Mouse (Mus musculus): ENCODE data around the gene Ttc30a2.

The Ttc30a2 gene

DNA sequence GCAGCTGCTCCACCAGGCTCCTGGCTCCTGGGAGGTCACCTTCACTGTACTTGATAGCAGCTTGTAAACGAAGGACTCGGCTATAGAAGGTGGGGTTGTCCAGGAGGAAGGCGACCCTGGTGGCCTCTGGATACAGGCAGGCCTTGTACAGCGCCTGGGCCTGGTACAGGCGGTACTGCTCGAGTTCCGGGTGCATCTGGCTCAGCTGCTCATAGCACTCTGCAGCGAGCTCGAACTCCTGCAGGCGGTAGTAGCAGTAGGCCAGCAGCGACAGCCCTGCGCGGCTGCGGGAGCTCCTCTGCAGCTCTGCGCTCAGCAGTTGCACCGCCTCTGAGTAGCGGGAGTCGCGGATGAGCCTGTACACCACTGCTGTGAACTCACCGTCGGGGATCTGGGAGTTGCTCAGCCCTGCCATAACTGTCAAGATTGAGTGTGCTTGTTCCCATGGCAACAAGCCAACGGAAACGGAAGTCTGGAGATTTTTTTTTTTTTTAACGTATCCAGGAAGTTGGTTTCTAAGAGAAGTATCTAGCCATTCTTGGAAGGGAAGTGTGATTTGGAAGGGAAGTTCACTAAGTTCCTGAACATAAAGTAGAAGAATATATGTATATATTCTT is at the start of gene Ttc30a2:
TSS of gene Ttc30a2 (minus strand) at position 419 of the 617 bp plus-strand sequence.
- peak; percentile 45 for DNase-seq

GRCm38 (mm10) chr2:76016890-76017289 is 38.9 kb upstream of the Ttc30a2 start:
- peak; percentile 70 for DNase-seq

GRCm38 (mm10) chr2:76016136-76016535 is 38.2 kb upstream of the Ttc30a2 start:
- no peak for DNase-seq

GRCm38 (mm10) chr2:76015460-76015859 is 37.5 kb upstream of the Ttc30a2 start:
- DNase-seq, result no peak

- no peak for DNase-seq
Measured at GRCm38 (mm10) chr2:76014659-76015058, 36.7 kb upstream of the Ttc30a2 start.

GRCm38 (mm10) chr2:76006194-76006593 is 28.2 kb upstream of the Ttc30a2 start:
- no peak for DNase-seq

GRCm38 (mm10) chr2:76002899-76003298 is 24.9 kb upstream of the Ttc30a2 start:
- no peak for DNase-seq

DNA sequence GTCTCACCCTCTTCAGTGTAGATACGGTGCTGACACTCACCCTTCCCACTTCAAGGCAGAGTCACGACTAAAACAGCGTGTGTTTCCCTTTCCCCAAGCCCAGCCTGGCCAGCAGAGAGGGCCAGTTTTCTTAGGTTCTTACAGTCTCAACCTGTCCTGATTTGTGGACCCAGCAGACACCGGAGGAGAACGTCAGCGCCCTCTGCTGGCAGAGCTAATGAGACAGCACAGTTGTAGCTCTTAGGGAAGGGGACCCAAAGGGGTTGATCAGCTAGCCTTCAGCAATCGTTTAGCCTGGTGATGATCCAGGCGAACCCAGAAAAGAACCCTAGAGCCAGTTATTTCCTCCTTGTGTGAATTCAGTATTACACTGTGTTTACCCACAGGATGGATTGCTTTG is 23.4 kb upstream of the Ttc30a2 start:
- DNase-seq, result peak; percentile 57

- no peak for DNase-seq
Measured at GRCm38 (mm10) chr2:75999636-76000035, 21.7 kb upstream of the Ttc30a2 start.

- DNase-seq, result peak; percentile 32
Measured at GRCm38 (mm10) chr2:75998692-75999091, 20.7 kb upstream of the Ttc30a2 start.

GRCm38 (mm10) chr2:75997726-75998125 is 19.8 kb upstream of the Ttc30a2 start:
- no peak for DNase-seq

DNA sequence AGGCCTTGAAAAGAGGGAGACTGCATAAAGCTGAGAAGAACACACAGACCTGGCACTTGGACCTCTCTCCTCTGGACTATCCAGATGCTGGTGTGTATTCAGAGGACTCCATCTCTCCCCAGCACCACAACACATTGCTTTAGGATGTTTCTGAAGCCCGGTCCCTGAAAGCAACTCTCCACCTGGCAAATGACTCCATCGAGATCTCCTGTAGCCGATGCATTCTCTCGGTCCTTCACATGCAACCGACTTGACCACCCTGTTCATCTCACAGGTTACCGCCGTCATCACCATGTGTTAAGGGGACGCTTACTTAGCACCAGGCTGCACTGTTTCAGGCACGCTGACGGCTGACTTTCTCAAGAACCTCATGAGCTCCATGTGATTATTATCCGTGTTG is 16.9 kb upstream of the Ttc30a2 start:
- no peak for DNase-seq

DNA sequence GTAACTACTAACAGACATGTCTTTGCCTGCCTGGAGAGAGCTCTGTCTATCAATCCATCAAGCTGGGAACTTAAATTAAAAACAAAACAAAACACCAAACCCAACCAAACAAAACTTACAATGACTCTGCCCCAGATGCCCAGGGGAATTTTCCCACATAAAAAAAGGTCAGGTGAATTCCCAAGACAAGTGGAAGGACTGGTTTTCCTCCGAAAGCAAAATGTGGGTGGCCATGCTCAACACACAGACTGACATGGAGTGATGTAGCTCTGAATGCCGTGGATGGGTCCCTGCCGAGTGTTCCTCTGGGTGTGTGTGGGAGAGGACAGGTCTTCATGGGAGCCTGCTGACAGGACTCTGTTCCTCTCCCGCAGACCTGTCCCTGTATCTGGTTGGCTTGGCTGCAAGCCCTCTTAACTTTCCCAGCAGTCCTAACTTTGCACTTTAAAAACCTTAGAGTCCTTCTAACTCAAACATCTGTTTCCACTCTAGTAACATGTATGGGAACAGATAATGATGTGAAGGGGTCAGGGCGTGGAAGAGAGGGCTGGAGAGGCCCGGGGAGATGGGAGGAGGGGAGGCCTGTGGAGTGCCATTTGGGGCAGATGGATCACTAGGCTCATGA is 13.7 kb upstream of the Ttc30a2 start:
- no peak for DNase-seq

GRCm38 (mm10) chr2:75990885-75991539 is 13.0 kb upstream of the Ttc30a2 start:
- DNase-seq, result peak; percentile 75

GRCm38 (mm10) chr2:75989694-75990093 is 11.7 kb upstream of the Ttc30a2 start:
- DNase-seq, result no peak

DNA sequence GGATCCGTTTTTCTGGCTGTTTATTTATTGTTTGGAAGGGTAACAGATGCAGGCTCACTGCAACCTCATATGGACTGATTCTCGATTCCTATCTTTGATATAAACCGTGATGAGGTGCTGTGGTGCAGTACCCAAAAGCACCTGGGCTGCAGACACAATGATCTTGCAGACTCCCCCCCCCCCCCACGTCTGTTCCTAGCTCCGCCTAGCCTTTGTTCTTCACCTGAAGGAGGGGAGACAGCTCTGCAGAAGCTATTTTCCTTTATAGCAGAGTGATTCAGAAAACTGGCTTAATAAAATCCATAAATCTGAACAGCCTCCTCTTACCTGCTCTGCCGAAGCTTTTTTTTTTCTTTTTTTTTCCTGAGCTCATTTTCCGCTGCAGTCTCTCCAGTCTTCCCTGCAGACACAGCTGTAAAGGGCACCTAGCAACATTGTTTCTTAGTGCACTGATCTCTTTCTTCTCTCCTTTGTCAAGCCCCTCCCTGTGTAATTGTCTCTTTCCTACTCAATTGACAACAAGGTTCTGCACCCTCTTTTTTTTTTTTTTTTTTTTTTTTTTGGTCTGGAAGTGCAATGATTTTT is 10.9 kb upstream of the Ttc30a2 start:
- DNase-seq, result no peak

GRCm38 (mm10) chr2:75988378-75988777 is 10.4 kb upstream of the Ttc30a2 start:
- no peak for DNase-seq

DNA sequence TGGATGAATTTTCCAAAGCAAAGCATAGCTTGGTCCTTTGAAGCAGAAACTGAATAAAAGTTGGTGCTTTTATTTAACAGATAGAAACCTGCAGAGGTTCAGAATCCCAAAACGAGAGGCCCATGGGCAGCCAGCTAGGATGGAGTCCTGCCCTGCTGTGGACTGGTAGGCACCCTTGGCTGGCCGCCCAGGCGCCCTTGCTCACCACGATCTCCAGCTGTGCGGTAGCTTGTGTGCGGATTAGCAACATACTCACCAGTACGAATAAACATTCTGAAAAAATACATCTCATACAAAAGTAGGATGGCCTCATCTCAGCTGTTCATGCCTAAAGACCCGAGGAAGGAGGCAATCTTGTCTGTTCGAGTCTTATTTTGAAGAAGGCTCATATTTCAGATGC is 9.8 kb upstream of the Ttc30a2 start:
- no peak for DNase-seq

DNA sequence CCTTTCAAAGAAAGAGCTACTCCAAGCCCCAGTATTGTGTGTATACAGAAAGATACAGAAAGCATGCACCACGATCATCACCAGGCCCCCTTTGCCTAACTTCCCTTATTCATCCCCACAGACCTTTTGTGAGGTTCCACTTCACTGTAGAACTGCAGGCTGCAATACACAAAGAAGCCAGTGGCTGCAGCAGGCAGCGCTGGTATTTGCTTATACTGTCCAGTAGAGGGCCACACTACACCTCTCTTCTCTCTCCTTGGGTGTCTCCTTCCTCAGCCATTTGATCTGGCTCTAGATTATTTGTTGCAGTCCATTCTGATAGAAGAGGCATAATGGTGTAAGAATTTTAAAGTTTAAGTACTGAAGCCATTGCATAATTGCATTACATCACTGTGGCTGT is 7.2 kb upstream of the Ttc30a2 start:
- peak; percentile 89 for DNase-seq

DNA sequence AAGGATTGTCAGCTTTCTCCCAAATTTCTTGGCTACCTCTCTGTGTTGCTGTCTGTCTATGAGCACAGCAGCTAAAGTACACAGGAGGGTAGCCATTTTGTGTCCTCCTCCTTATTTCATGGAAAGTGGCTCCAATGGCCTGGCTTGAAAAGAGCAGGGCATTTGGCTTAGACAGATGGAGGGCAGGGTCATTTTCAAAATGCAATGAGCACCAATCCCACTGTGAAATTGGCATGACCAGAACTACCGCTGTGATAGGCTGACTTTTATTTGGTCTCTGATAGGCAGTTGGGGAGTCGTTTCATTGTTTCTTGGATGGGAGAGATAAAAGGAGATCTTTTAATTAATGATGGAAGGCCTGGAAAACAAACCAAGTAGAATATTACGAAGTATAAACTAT is 5.9 kb upstream of the Ttc30a2 start:
- DNase-seq, result no peak

DNA sequence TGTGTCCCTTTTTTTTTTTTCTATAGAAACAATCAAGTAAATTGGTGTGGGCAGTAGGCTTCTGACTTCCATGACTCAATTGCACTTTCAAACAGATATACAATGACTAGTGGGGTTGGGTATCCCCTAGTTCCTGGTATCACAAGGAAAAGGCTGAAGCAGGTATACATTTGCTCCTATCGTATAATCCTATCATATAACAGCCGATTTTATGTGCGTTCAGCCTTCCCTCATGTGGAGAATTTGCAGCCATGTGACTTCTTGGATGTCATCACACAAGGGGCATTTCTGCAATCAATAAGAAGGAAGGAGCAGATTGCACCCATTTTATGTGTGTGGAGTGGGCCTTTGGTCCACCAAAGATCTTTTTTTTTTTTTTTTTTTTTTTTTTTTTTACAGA is 5.1 kb upstream of the Ttc30a2 start:
- DNase-seq, result no peak

DNA sequence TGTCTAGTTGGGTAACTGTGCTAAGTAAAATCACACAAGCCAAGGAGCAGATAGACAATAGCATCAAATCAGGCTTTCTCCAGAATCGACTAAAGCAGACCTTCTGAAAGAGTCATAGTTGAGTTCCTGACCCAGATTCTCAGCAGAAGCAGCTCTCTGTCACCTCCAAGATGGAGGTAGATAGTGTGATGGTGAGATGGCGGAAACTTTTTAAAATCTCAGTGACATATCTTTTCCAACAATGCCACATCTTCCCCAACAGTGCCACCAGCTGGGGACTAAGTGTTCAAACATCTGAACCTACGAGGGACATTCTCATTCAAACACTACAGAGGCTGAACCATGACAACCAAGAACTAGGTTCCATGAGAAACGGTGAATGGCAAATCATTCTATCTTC is 4.7 kb upstream of the Ttc30a2 start:
- DNase-seq, result no peak

DNA sequence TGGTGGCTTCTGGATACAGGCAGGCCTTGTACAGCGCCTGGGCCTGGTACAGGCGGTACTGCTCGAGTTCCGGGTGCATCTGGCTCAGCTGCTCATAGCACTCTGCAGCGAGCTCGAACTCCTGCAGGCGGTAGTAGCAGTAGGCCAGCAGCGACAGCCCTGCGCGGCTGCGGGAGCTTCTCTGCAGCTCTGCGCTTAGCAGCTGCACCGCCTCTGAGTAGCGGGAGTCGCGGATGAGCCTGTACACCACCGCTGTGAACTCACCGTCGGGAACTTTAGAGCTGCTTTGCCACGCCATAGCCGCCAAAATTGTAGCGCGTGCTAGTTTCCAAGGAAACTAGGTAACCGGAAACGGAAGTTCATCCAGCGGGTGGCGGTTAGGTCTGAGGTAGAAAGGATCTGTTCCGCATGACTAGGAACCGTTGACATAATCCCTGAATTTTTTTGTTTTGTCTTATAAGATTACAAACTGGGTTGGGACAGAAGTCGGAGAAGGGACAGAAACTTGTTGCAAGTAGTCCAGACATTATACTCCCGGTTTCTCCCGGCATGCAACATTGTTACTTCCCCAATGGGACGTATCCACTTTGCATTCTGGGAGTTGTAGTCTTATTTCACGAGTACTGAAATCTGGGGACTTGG is 3.6 kb upstream of the Ttc30a2 start, which contains the start of gene Ttc30a1:
TSS of gene Ttc30a1 (minus strand) at position 528 of the 642 bp plus-strand sequence.
- DNase-seq, result peak; percentile 93
